Mouse (Mus musculus) CH12.LX (cell line): ENCODE measurements around the gene Helz2. TPM values are rescaled to one million over a fixed set of nuclear protein-coding genes. Genes with fewer than 3 reads are reported as not detected.
A peak's percentile ranks its signal among the peaks of the same experiment; 100 is the strongest.

Source experiments
- DNase-seq: peaks from one replicate; pipeline ENCODE4 v3.0.0-alpha.2; 2013; ENCODE audit errors: extremely low read depth
- H3K27ac ChIP-seq: 2 replicates; pipeline ENCODE4 v1.5.1; 2012; ENCODE audit warnings: low read depth, mild to moderate bottlenecking, control low read depth, moderate library complexity; ENCODE audit not compliant: insufficient read depth
- H3K27me3 ChIP-seq: replicated peaks from 2 replicates; pipeline ENCODE3; 2012; ENCODE audit warnings: inconsistent platforms
- H3K36me3 ChIP-seq, 2 experiments: replicated peaks in 1 of 2; 2 replicates each; pipeline versions ENCODE3 to v1.6.1; 2012; ENCODE audit warnings: inconsistent platforms in 1 of 2, low read length in 1 of 2, mild to moderate bottlenecking in 1 of 2, mixed read lengths in 1 of 2, moderate library complexity in 1 of 2; ENCODE audit not compliant: control insufficient read depth in 1 of 2, insufficient read depth in 1 of 2
- H3K4me1 ChIP-seq, 2 experiments: 2 replicates each; pipeline ENCODE4 v1.6.1; 2012; ENCODE audit warnings: inconsistent platforms in 1 of 2, moderate library complexity in 1 of 2; ENCODE audit not compliant: insufficient read depth in 2 of 2, control insufficient read depth in 1 of 2
- H3K4me2 ChIP-seq: 2 replicates; pipeline ENCODE4 v1.6.1; 2012; ENCODE audit warnings: low read depth, mild to moderate bottlenecking, control low read depth; ENCODE audit not compliant: poor library complexity, insufficient read depth, severe bottlenecking
- H3K4me3 ChIP-seq, 3 experiments: fragments of 150-350 bp in 1 of 3; sonication (generic) in 1 of 3; replicated peaks in 1 of 3; 2 replicates each; pipeline versions ENCODE3 to v1.5.1; 2011 to 2012; ENCODE audit warnings: low read depth in 2 of 3, low read length in 2 of 3, mild to moderate bottlenecking in 2 of 3, moderate library complexity in 2 of 3, control low read depth in 1 of 3, improper control_type of control experiment in 1 of 3, inconsistent platforms in 1 of 3, mixed read lengths in 1 of 3; ENCODE audit not compliant: poor library complexity in 1 of 3
- H3K79me2 ChIP-seq: replicated peaks from 2 replicates; pipeline ENCODE4 v1.6.1; 2012; ENCODE audit warnings: mild to moderate bottlenecking, moderate library complexity; ENCODE audit not compliant: control insufficient read depth, poor library complexity, insufficient read depth, severe bottlenecking; ENCODE audit errors: extremely low read depth
- H3K9ac ChIP-seq: 2 replicates; pipeline ENCODE4 v1.6.1; 2012; ENCODE audit warnings: low read depth, mild to moderate bottlenecking, control low read depth, moderate library complexity; ENCODE audit not compliant: insufficient read depth
- H3K9me3 ChIP-seq: replicated peaks from 2 replicates; pipeline ENCODE3; 2012; ENCODE audit warnings: low read length, inconsistent platforms, mixed read lengths
- BHLHE40 ChIP-seq: IDR thresholded peaks from 2 replicates; pipeline ENCODE4 v1.6.1; 2011; ENCODE audit warnings: mild to moderate bottlenecking, low read depth, low read length, improper control_type of control experiment
- CHD2 ChIP-seq: IDR thresholded peaks from 2 replicates; pipeline ENCODE4 v1.6.1; 2011; ENCODE audit warnings: low read length, improper control_type of control experiment
- E2F4 ChIP-seq: IDR thresholded peaks from 2 replicates; pipeline ENCODE4 v1.6.1; 2011; ENCODE audit warnings: low read depth, low read length, improper control_type of control experiment; ENCODE audit not compliant: insufficient replicate concordance
- ELF1 ChIP-seq: IDR thresholded peaks from 2 replicates; pipeline ENCODE4 v1.6.1; 2014; ENCODE audit warnings: low read depth, mild to moderate bottlenecking, inconsistent platforms, low read length, improper control_type of control experiment
- EP300 ChIP-seq: IDR thresholded peaks from 2 replicates; pipeline ENCODE4 v1.6.1; 2011; ENCODE audit warnings: low read length, improper control_type of control experiment
- ETS1 ChIP-seq: conservative IDR thresholded peaks from 2 replicates; pipeline ENCODE4 v1.6.1; 2012; ENCODE audit warnings: low read depth, mild to moderate bottlenecking, inconsistent platforms, low read length, improper control_type of control experiment, moderate library complexity
- GABPA ChIP-seq: IDR thresholded peaks from 2 replicates; pipeline ENCODE4 v1.6.1; 2012; ENCODE audit warnings: low read depth, low read length, improper control_type of control experiment, inconsistent platforms; ENCODE audit not compliant: insufficient replicate concordance
- HCFC1 ChIP-seq: IDR thresholded peaks from 2 replicates; pipeline ENCODE4 v1.6.1; 2012; ENCODE audit warnings: low read depth, mild to moderate bottlenecking, inconsistent platforms, low read length, improper control_type of control experiment
- JUN ChIP-seq: IDR thresholded peaks from 2 replicates; pipeline ENCODE4 v1.6.1; 2011; ENCODE audit warnings: low read depth, mild to moderate bottlenecking, low read length, improper control_type of control experiment, moderate library complexity; ENCODE audit not compliant: insufficient read depth
- MAFK ChIP-seq: IDR thresholded peaks from 2 replicates; pipeline ENCODE4 v1.6.1; 2011; ENCODE audit warnings: low read length, improper control_type of control experiment; ENCODE audit not compliant: insufficient replicate concordance
- MAX ChIP-seq: IDR thresholded peaks from 2 replicates; pipeline ENCODE4 v1.6.1; 2011; ENCODE audit warnings: low read length, improper control_type of control experiment
- MAZ ChIP-seq: IDR thresholded peaks from 2 replicates; pipeline ENCODE4 v1.6.1; 2012; ENCODE audit warnings: low read depth, mild to moderate bottlenecking, inconsistent platforms, low read length, improper control_type of control experiment, moderate library complexity
- MEF2A ChIP-seq: IDR thresholded peaks from 2 replicates; pipeline ENCODE4 v1.6.1; 2014; ENCODE audit warnings: low read depth, mild to moderate bottlenecking, inconsistent platforms, low read length, improper control_type of control experiment, borderline replicate concordance
- NELFE ChIP-seq: IDR thresholded peaks from 2 replicates; pipeline ENCODE4 v1.6.1; 2011; ENCODE audit warnings: low read depth, low read length, improper control_type of control experiment
- PAX5 ChIP-seq: IDR thresholded peaks from 2 replicates; pipeline ENCODE4 v1.6.1; 2012; ENCODE audit warnings: low read length, inconsistent platforms, mixed read lengths
- POLR2AphosphoS2 ChIP-seq: IDR thresholded peaks from 2 replicates; pipeline ENCODE4 v1.6.1; 2011; ENCODE audit warnings: low read depth, low read length, improper control_type of control experiment
- RAD21 ChIP-seq: IDR thresholded peaks from 2 replicates; pipeline ENCODE4 v1.6.1; 2011; ENCODE audit warnings: low read depth, mild to moderate bottlenecking, low read length, improper control_type of control experiment, moderate library complexity
- SIN3A ChIP-seq: IDR thresholded peaks from 2 replicates; pipeline ENCODE4 v1.6.1; 2012; ENCODE audit warnings: low read length, improper control_type of control experiment, inconsistent platforms
- TBP ChIP-seq: conservative IDR thresholded peaks from 2 replicates; pipeline ENCODE4 v1.6.1; 2011; ENCODE audit warnings: low read depth, low read length, improper control_type of control experiment
- TCF12 ChIP-seq: IDR thresholded peaks from 2 replicates; pipeline ENCODE4 v1.6.1; 2014; ENCODE audit warnings: low read depth, mild to moderate bottlenecking, inconsistent platforms, low read length, improper control_type of control experiment
- UBTF ChIP-seq: IDR thresholded peaks from 2 replicates; pipeline ENCODE4 v1.6.1; 2012; ENCODE audit warnings: low read depth, mild to moderate bottlenecking, inconsistent platforms, low read length, improper control_type of control experiment, moderate library complexity
- USF1 ChIP-seq: IDR thresholded peaks from 2 replicates; pipeline ENCODE4 v1.6.1; 2014; ENCODE audit warnings: low read depth, mild to moderate bottlenecking, inconsistent platforms, low read length, improper control_type of control experiment
- USF2 ChIP-seq: conservative IDR thresholded peaks from 2 replicates; pipeline ENCODE4 v1.6.1; 2011; ENCODE audit warnings: low read depth, low read length, improper control_type of control experiment
- ZNF384 ChIP-seq: IDR thresholded peaks from 2 replicates; pipeline ENCODE4 v1.6.1; 2012; ENCODE audit warnings: low read depth, low read length, improper control_type of control experiment, inconsistent platforms
- dilution Hi-C: fragments of 300-500 bp; cut with MboI; formaldehyde crosslinking; loops from 2 replicates; pipeline ENCODE4 v1.14.3; 2020; ENCODE audit warnings: low sequenced_read_pairs; ENCODE audit not compliant: extremely low pct_unique_long_range_greater_than_20kb, extremely low pct_ligation_motif_present
- in situ Hi-C: fragments of 300-500 bp; cut with MboI; formaldehyde crosslinking; loops from 3 replicates; pipeline ENCODE4 v1.14.3; 2019; ENCODE audit warnings: low sequenced_read_pairs, low pct_ligation_motif_present, low pct_unique_long_range_greater_than_20kb, mixed read lengths
- polyA plus RNA-seq: library from polyadenylated mRNA; unstranded; fragments of >175 nt; gene quantifications from 2 replicates; pipeline ENCODE4 v1.2.1, GENCODE M21; 2012; ENCODE audit warnings: low read depth; ENCODE audit not compliant: insufficient read length
- total RNA-seq, 2 experiments: library from RNA; depleted of rRNA; stranded (reverse); fragments of 300-350 nt in 1 of 2; fragments of >200 nt in 1 of 2; gene quantifications; 2 replicates each; pipeline ENCODE4 v1.2.3; 2012 to 2014

The Helz2 gene
- total and polyA plus RNA-seq, 3 experiments: 5.6 to 18.3 (median 18.0) TPM

- TF ChIP-seq JUN (no peak), MEF2A (no peak), PAX5 (no peak), MAZ (no peak), HCFC1 (no peak), TBP (no peak), ETS1 (no peak), NELFE (no peak), GABPA (no peak), USF1 (no peak), RAD21 (no peak), MAX (no peak), BHLHE40 (no peak), POLR2AphosphoS2 (no peak), UBTF (no peak), E2F4 (no peak), USF2 (no peak), CHD2 (no peak)
- TF ChIP-seq, all 38 proteins: peak for 0
- Histone ChIP-seq H3K9ac (peak overlapping the region; percentile 28; the same call in 1 of the 2 replicates), H3K4me1 (peaks cover 10 to 48% of the 10 kb centered on the region in 2 experiments), H3K27ac (no peak overlapping the region), H3K9me3 (no peaks in the 10 kb centered on the region), H3K4me2 (peak overlapping the region; percentile 65; the same call in 1 of the 2 replicates), H3K27me3 (no peaks in the 10 kb centered on the region), H3K36me3 (peaks cover 0 to 6% of the 10 kb centered on the region in 2 experiments), H3K4me3 (no peak overlapping the region), H3K79me2 (no peaks in the 10 kb centered on the region)
- dilution Hi-C loops (no loop called here), in situ Hi-C loops (loop anchor here (10.0 to 25.0 kb wide), 3 partner anchors 135 to 298 kb away; partner anchors contain the start of genes Abhd16b, Arfrp1, Tpd52l2 and Zgpat)
- DNase-seq: no peak
These were observed 52.5 kb downstream of the Helz2 start for GRCm38 (mm10) chr2:181189321-181189720.

GRCm38 (mm10) chr2:181188681-181189080 is 53.1 kb downstream of the Helz2 start:
- DNase-seq: peak; percentile 71
- H3K79me2 ChIP-seq: no peaks in the 10 kb centered on the region
- peaks cover 0 to 6% of the 10 kb centered on the region in 2 experiments for H3K36me3 ChIP-seq
- peaks cover 7 to 47% of the 10 kb centered on the region in 2 experiments; a peak in 3 of 4 replicates for H3K4me1 ChIP-seq
- dilution Hi-C loops: no loop called here
- peak overlapping the region; percentile 82 for H3K27ac ChIP-seq
- H3K4me3 ChIP-seq: peak overlapping the region; percentile 3 to 42 (median 9)
- peak overlapping the region; percentile 65 for H3K4me2 ChIP-seq
- no peak for TF ChIP-seq ZNF384
- no peak for TF ChIP-seq MAFK
- TF ChIP-seq ETS1: peak; percentile 48; the same call in 1 of the 2 replicates
- peak; percentile 50; the same call in 1 of the 2 replicates for TF ChIP-seq ELF1
- TF ChIP-seq TCF12: peak; percentile 33; the same call in 1 of the 2 replicates
- TF ChIP-seq HCFC1: peak; percentile 35
- peak; percentile 41; the same call in 1 of the 2 replicates for TF ChIP-seq SIN3A
- no peak for TF ChIP-seq MAZ
- peak; percentile 28 for TF ChIP-seq EP300
- no peaks in the 10 kb centered on the region for H3K27me3 ChIP-seq
- H3K9ac ChIP-seq: peak overlapping the region; percentile 45; the same call in 1 of the 2 replicates
- no peaks in the 10 kb centered on the region for H3K9me3 ChIP-seq
- in situ Hi-C loops: loop anchor here (10.0 to 25.0 kb wide), 3 partner anchors 136 to 299 kb away; partner anchors contain the start of genes Abhd16b, Arfrp1, Tpd52l2 and Zgpat
